Mouse (Mus musculus): ENCODE results near the gene Rgl2. TPM values are rescaled to one million over a fixed set of nuclear protein-coding genes. Genes with fewer than 3 reads are reported as not detected.

Gene Rgl2
- polyA plus RNA-seq, 1 experiment from 2014 or later = 10.8 TPM

DNA sequence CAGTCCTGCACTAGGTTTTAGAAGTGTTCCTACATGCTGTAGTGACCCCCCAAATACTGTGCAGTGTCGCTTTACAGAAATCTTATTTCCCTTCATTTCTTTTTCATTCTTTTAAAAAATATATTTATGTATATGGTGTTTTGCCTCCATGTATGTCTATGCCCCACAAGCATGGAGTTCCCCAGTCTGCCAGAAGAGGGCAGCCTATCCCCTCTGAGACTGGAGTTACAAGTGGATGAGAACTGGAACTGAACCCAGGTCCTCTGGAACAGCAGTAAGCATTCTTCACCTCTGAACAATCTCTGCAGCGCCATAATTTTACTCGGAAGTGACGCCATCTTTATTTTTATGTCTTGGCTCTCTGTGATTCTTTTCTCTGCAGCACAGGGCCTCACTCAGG is 40.1 kb downstream of the Rgl2 start:
- Histone ChIP-seq H3K9ac (ENCODE audit: low read depth, low read length) (no peak overlapping the region), H3K9me3 (ENCODE audit: control insufficient read depth) (no peaks in the 10 kb centered on the region), H3K4me1 (replicated peaks; ENCODE audit: control insufficient read depth, insufficient read depth, low read length) (no peaks in the 10 kb centered on the region), H3K27me3 (replicated peaks; ENCODE audit: control insufficient read depth, insufficient read depth, low read length) (no peaks in the 10 kb centered on the region), H3K4me3 (ENCODE audit: low read depth, low read length) (no peak overlapping the region), H3K36me3 (ENCODE audit: control insufficient read depth, insufficient read depth) (peaks cover 14% of the 10 kb centered on the region; the same call in 1 of the 2 replicates), H3K4me2 (replicated peaks; ENCODE audit: low read depth) (no peak overlapping the region), H3K27ac (ENCODE audit: low read depth, low read length) (no peak overlapping the region)
- 78% methylated on average over 4 of the region's 4 CpGs for WGBS
- peak; percentile 55 for TF ChIP-seq CTCF (IDR thresholded peaks at IDR 0.05; ENCODE audit: low read depth)
- ATAC-seq = no peak

DNA sequence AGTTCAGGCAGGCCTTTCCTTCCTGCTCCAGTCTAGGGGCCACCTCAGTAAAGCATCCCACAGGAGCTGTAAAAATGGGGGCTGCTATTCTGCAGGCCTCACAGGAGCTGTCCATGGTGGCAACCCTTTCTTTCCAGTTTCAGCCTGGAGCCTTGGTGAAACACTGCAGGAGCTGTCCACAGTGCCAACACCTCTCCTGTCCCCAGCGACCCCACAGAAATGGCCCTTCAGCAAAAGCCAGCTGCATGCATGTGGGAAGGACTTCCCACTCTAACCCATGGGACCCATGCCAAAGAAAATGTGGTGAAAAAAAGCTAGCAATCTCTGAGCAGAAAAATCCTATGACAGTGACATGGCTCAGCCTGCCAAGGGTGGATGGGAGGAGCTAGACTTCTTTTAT is 43.3 kb downstream of the Rgl2 start:
- H3K4me1 ChIP-seq (replicated peaks; ENCODE audit: control insufficient read depth, insufficient read depth, low read length) = no peaks in the 10 kb centered on the region
- H3K27me3 ChIP-seq (replicated peaks; ENCODE audit: control insufficient read depth, insufficient read depth, low read length) = no peaks in the 10 kb centered on the region
- H3K9me3 ChIP-seq (ENCODE audit: control insufficient read depth) = no peaks in the 10 kb centered on the region
- no peak overlapping the region for H3K9ac ChIP-seq (ENCODE audit: low read depth, low read length)
- no peak for ATAC-seq
- 7% methylated on average over 1 of the region's 1 CpGs for WGBS
- no peaks in the 10 kb centered on the region for H3K36me3 ChIP-seq (ENCODE audit: control insufficient read depth, insufficient read depth)
- no peak overlapping the region for H3K4me2 ChIP-seq (replicated peaks; ENCODE audit: low read depth)
- TF ChIP-seq CTCF (IDR thresholded peaks at IDR 0.05; ENCODE audit: low read depth) = no peak
- no peak overlapping the region for H3K27ac ChIP-seq (ENCODE audit: low read depth, low read length)
- no peak overlapping the region for H3K4me3 ChIP-seq (ENCODE audit: low read depth, low read length)

DNA sequence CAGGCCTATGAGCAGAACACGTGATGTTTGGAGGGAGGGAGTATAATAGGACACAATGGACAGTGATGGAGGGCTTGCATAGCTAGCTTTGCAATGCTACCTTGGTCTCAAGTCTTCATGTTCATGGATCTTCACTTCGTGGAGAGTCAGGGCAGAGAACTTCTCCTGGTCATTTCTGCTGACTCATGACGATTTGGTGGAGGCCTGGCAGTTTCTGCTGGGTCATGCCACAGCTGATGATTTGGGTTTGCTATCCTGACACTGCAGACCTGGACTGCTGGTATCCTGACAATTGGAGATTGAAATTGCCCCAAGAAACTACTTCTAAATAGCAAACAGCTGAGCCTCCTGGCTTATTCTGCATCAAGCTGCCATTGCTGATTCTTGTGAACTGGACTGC is 44.2 kb downstream of the Rgl2 start:
- H3K4me1 ChIP-seq (replicated peaks; ENCODE audit: control insufficient read depth, insufficient read depth, low read length) = no peaks in the 10 kb centered on the region
- H3K27ac ChIP-seq (ENCODE audit: low read depth, low read length) = no peak overlapping the region
- H3K4me3 ChIP-seq (ENCODE audit: low read depth, low read length) = no peak overlapping the region
- no peaks in the 10 kb centered on the region for H3K9me3 ChIP-seq (ENCODE audit: control insufficient read depth)
- no peak for ATAC-seq
- 62% methylated on average over 3 of the region's 3 CpGs for WGBS
- no peaks in the 10 kb centered on the region for H3K36me3 ChIP-seq (ENCODE audit: control insufficient read depth, insufficient read depth)
- H3K27me3 ChIP-seq (replicated peaks; ENCODE audit: control insufficient read depth, insufficient read depth, low read length) = no peaks in the 10 kb centered on the region
- H3K4me2 ChIP-seq (replicated peaks; ENCODE audit: low read depth) = no peak overlapping the region
- TF ChIP-seq CTCF (IDR thresholded peaks at IDR 0.05; ENCODE audit: low read depth) = no peak
- no peak overlapping the region for H3K9ac ChIP-seq (ENCODE audit: low read depth, low read length)

DNA sequence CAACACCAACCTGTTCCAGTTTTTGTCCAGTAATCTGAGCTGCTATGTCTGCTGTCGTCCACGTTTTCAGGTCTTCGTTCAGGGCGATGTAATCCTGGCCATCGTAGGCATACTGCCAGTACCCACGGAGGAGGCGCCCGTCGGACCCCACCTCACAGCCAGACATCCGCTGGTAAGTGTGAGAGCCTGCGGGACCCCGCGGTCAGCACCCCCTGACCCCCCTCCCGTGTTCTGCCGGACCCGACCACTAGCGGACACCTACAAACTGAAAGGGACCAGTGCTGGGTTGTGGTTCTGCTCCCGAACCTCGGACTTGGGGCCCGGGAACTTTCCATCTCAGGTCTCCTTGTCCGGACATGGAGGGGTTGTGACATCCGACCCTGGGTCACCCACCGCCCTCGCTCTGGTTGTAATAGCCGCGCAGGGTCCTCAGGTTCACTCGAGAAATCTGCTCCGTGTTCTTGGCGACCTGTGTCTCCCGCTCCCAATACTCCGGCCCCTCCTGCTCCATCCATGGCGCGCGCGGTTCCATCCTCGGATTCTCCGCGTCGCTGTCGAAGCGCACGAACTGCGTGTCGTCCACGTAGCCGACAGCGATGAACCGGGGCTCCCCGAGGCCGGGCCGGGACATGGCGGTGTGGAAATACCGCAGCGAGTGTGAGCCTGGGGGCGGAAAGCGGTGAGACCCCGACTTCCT is 48.7 kb downstream of the Rgl2 start:
- Histone ChIP-seq H3K27ac (ENCODE audit: low read depth, low read length) (peak overlapping the region; percentile 54; the same call in 1 of the 2 replicates), H3K27me3 (replicated peaks; ENCODE audit: control insufficient read depth, insufficient read depth, low read length) (no peaks in the 10 kb centered on the region), H3K4me3 (ENCODE audit: low read depth, low read length) (peak overlapping the region; percentile 52), H3K9ac (ENCODE audit: low read depth, low read length) (peak overlapping the region; percentile 41), H3K36me3 (ENCODE audit: control insufficient read depth, insufficient read depth) (no peaks in the 10 kb centered on the region), H3K4me2 (replicated peaks; ENCODE audit: low read depth) (peak overlapping the region; percentile 87), H3K9me3 (ENCODE audit: control insufficient read depth) (no peaks in the 10 kb centered on the region), H3K4me1 (replicated peaks; ENCODE audit: control insufficient read depth, insufficient read depth, low read length) (no peaks in the 10 kb centered on the region; the same call in 1 of the 2 replicates)
- 1% methylated on average over 57 of the region's 57 CpGs for WGBS
- TF ChIP-seq CTCF (IDR thresholded peaks at IDR 0.05; ENCODE audit: low read depth) = no peak
- ATAC-seq = no peak

DNA sequence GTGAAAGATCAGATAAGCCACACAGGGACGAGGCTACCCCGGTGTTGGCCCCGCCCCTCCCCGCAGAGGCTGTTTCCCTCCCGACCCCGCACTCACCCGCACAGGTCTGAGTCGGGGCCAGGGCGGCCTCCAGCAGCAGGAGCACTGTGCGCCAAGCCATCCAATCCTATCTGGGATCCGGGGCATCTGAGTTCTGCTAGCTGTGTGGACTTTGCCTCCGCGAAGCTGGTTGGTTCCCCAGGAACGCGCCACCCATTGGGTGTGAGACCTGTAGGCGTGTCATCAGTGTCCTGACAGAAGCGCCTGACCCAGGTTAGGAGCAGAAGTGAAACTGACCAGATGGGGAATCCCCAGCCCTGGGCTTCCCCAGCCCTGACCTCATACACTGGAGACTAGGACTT is 49.3 kb downstream of the Rgl2 start:
- H3K9ac ChIP-seq (ENCODE audit: low read depth, low read length) = peak overlapping the region; percentile 41
- peak overlapping the region; percentile 52 for H3K4me3 ChIP-seq (ENCODE audit: low read depth, low read length)
- ATAC-seq = peak; percentile 95
- no peak for TF ChIP-seq CTCF (IDR thresholded peaks at IDR 0.05; ENCODE audit: low read depth)
- WGBS = under 1% methylated on average over 15 of the region's 17 CpGs
- no peaks in the 10 kb centered on the region for H3K27me3 ChIP-seq (replicated peaks; ENCODE audit: control insufficient read depth, insufficient read depth, low read length)
- H3K9me3 ChIP-seq (ENCODE audit: control insufficient read depth) = no peaks in the 10 kb centered on the region
- H3K27ac ChIP-seq (ENCODE audit: low read depth, low read length) = peak overlapping the region; percentile 82
- H3K36me3 ChIP-seq (ENCODE audit: control insufficient read depth, insufficient read depth) = no peaks in the 10 kb centered on the region
- H3K4me2 ChIP-seq (replicated peaks; ENCODE audit: low read depth) = peak overlapping the region; percentile 87
- H3K4me1 ChIP-seq (replicated peaks; ENCODE audit: control insufficient read depth, insufficient read depth, low read length) = no peaks in the 10 kb centered on the region; the same call in 1 of the 2 replicates

DNA sequence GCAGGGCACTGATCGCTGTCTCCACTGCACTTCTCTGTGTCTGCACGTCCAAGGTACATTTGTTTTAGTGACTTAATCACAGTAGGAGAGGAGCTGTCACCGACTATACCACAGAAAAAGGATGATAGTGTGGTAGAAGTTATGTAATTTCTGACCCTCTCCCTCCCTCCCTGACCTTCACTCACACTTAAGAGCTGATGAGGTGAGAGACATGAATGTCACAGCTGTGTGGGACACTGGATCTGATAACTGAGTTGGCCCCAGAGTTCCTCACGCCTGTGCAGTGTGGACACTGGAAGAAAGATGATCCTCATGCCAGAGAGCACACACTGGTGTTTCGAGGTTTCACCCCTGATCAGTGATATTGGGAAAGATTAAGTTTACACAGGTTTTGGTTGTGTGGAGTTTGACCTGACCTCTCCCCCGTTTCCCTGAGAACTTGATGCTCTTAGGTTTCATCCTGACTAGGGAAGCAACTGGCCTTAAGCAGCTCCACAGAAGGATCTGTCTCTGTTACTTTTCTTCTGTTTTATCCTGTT is 50.2 kb downstream of the Rgl2 start:
- Histone ChIP-seq H3K27me3 (replicated peaks; ENCODE audit: control insufficient read depth, insufficient read depth, low read length) (no peaks in the 10 kb centered on the region), H3K9ac (ENCODE audit: low read depth, low read length) (no peak overlapping the region), H3K27ac (ENCODE audit: low read depth, low read length) (peak overlapping the region; percentile 82), H3K4me1 (replicated peaks; ENCODE audit: control insufficient read depth, insufficient read depth, low read length) (no peaks in the 10 kb centered on the region; the same call in 1 of the 2 replicates), H3K9me3 (ENCODE audit: control insufficient read depth) (no peaks in the 10 kb centered on the region), H3K4me3 (ENCODE audit: low read depth, low read length) (no peak overlapping the region), H3K4me2 (replicated peaks; ENCODE audit: low read depth) (peak overlapping the region; percentile 87; the same call in 1 of the 2 replicates), H3K36me3 (ENCODE audit: control insufficient read depth, insufficient read depth) (no peaks in the 10 kb centered on the region)
- TF ChIP-seq CTCF (IDR thresholded peaks at IDR 0.05; ENCODE audit: low read depth) = no peak
- 58% methylated on average over 6 of the region's 6 CpGs for WGBS
- no peak for ATAC-seq

All from intestine, postnatal 0 days (tissue).